8 mouse cellular contexts compared by ENCODE assay signal in genomic region chr3:96629729-96630600, GRCm38 (mm10). TPM values are rescaled to one million over a fixed set of nuclear protein-coding genes. Genes with fewer than 3 reads are reported as not detected.
DNase-seq lines count a peak whose midpoint lies in the region; ATAC-seq and TF ChIP-seq lines count a peak whose summit lies in the region.

Gene Rbm8a (plus strand): TSS chr3:96629933.

- peak; percentile 99 for DNase-seq in CH12.LX (ENCODE audit: extremely low read depth)
- peak; percentile 99 for DNase-seq in c-Kit-positive CD71-positive TER-119-negative erythroid progenitor cells, embryonic 14.5 days (ENCODE audit: low read depth)
- peak; percentile 96 for DNase-seq in forebrain, embryonic 11.5 days (ENCODE audit: low spot score)
- peak; percentile 98 for DNase-seq in kidney, postnatal 36 days
- DNase-seq in telencephalon, adult 2 months (ENCODE audit: low read depth, low spot score), result peak; percentile 99

- TF ChIP-seq POLR2A in CH12.LX (IDR thresholded peaks at IDR 0.05; ENCODE audit: low read depth, low read length), result peak; percentile 93

- in situ Hi-C loops in CH12.LX (cut with MboI; ENCODE audit: low pct_ligation_motif_present, low pct_unique_long_range_greater_than_20kb, low sequenced_read_pairs), result loop anchor here (5.0 kb wide), 1 partner anchor 38 kb away; the partner anchor contains the start of gene Polr3gl

- no peak for TF ChIP-seq CTCF in CH12.LX (conservative IDR thresholded peaks at IDR 0.05 in 1 of 2, IDR thresholded peaks at IDR 0.05 in 1 of 2; ENCODE audit: low read depth in 2 of 2, low read length in 2 of 2)

- peaks cover 15 to 36% of the 10 kb centered on the region in 2 experiments for H3K36me3 ChIP-seq in CH12.LX (replicated peaks in 1 of 2; ENCODE audit: control insufficient read depth in 1 of 2, insufficient read depth in 1 of 2, low read length in 1 of 2)
- no peaks in the 10 kb centered on the region; the same call in 1 of the 2 replicates for H3K36me3 ChIP-seq in forebrain, embryonic 11.5 days (ENCODE audit: control insufficient read depth, insufficient read depth, low read length)
- H3K36me3 ChIP-seq in heart, embryonic 16.5 days (ENCODE audit: control insufficient read depth, insufficient read depth), result peaks cover 10% of the 10 kb centered on the region
- H3K36me3 ChIP-seq in liver, embryonic 15.5 days (replicated peaks), result peaks cover 29% of the 10 kb centered on the region
- peaks cover 32% of the 10 kb centered on the region for H3K36me3 ChIP-seq in neural tube, embryonic 12.5 days

- peaks cover 16% of the 10 kb centered on the region for H3K79me2 ChIP-seq in CH12.LX (replicated peaks; ENCODE audit: control insufficient read depth, extremely low read depth, insufficient read depth, poor library complexity, severe bottlenecking)

- WGBS in forebrain, embryonic 11.5 days, result under 1% methylated on average over 48 of the region's 48 CpGs
- WGBS in heart, embryonic 16.5 days, result under 1% methylated on average over 48 of the region's 48 CpGs
- under 1% methylated on average over 48 of the region's 48 CpGs for WGBS in liver, embryonic 15.5 days (ENCODE audit: insufficient replicate concordance)
- WGBS in neural tube, embryonic 12.5 days, result 1% methylated on average over 48 of the region's 48 CpGs

- H3K27ac ChIP-seq in CH12.LX (ENCODE audit: insufficient read depth, low read depth), result peak within 1 kb of the TSS; percentile 29; the same call in 1 of the 2 replicates
- H3K27ac ChIP-seq in forebrain, embryonic 11.5 days (ENCODE audit: low read depth, low read length), result peak within 1 kb of the TSS; percentile 46
- H3K27ac ChIP-seq in heart, embryonic 16.5 days (ENCODE audit: low read length), result peak within 1 kb of the TSS; percentile 79
- peak within 1 kb of the TSS; percentile 73 for H3K27ac ChIP-seq in liver, embryonic 15.5 days (replicated peaks)
- H3K27ac ChIP-seq in neural tube, embryonic 12.5 days, result no peak within 1 kb of the TSS

- H3K9ac ChIP-seq in CH12.LX (ENCODE audit: insufficient read depth, low read depth), result peak within 1 kb of the TSS; percentile 92
- peak within 1 kb of the TSS; percentile 77 for H3K9ac ChIP-seq in forebrain, embryonic 11.5 days (ENCODE audit: low read length)
- peak within 1 kb of the TSS; percentile 83 for H3K9ac ChIP-seq in heart, embryonic 16.5 days (ENCODE audit: low read length)
- peak within 1 kb of the TSS; percentile 83 for H3K9ac ChIP-seq in liver, embryonic 15.5 days
- peak within 1 kb of the TSS; percentile 79 for H3K9ac ChIP-seq in neural tube, embryonic 12.5 days

- peak; percentile 93 for ATAC-seq in forebrain, embryonic 11.5 days (replicated peaks; ENCODE audit: low FRiP score)
- ATAC-seq in heart, embryonic 16.5 days (replicated peaks; ENCODE audit: extremely low read depth, insufficient read depth, low FRiP score), result peak; percentile 90
- ATAC-seq in liver, embryonic 15.5 days (ENCODE audit: insufficient read depth), result peak; percentile 97
- peak; percentile 95 for ATAC-seq in neural tube, embryonic 12.5 days (ENCODE audit: low FRiP score, low read depth)

- peak within 1 kb of the TSS; percentile 98 for H3K4me2 ChIP-seq in CH12.LX (ENCODE audit: insufficient read depth, low read depth, poor library complexity, severe bottlenecking)
- peak within 1 kb of the TSS; percentile 73 for H3K4me2 ChIP-seq in forebrain, embryonic 11.5 days (ENCODE audit: low read depth, low read length, severe bottlenecking)
- peak within 1 kb of the TSS; percentile 85 for H3K4me2 ChIP-seq in heart, embryonic 16.5 days (ENCODE audit: low read depth, low read length)
- peak within 1 kb of the TSS; percentile 87 for H3K4me2 ChIP-seq in liver, embryonic 15.5 days
- H3K4me2 ChIP-seq in neural tube, embryonic 12.5 days (replicated peaks), result peak within 1 kb of the TSS; percentile 86

- dilution Hi-C loops in CH12.LX (cut with MboI; ENCODE audit: extremely low pct_ligation_motif_present, extremely low pct_unique_long_range_greater_than_20kb, low sequenced_read_pairs), result no loop called here

- H3K4me1 ChIP-seq in CH12.LX (ENCODE audit: control insufficient read depth in 1 of 2, insufficient read depth in 2 of 2), result peaks cover 0 to 26% of the 10 kb centered on the region in 2 experiments; a peak in 2 of 4 replicates
- H3K4me1 ChIP-seq in forebrain, embryonic 11.5 days (replicated peaks; ENCODE audit: control insufficient read depth, insufficient read depth, low read length), result 0 out of 2 replicates have a peak, but pooled peaks cover 2% of the 10 kb centered on the region
- H3K4me1 ChIP-seq in heart, embryonic 16.5 days (ENCODE audit: control insufficient read depth, insufficient read depth, low read length), result peaks cover 18% of the 10 kb centered on the region
- H3K4me1 ChIP-seq in liver, embryonic 15.5 days (replicated peaks), result peaks cover 41% of the 10 kb centered on the region
- H3K4me1 ChIP-seq in neural tube, embryonic 12.5 days, result peaks cover 12% of the 10 kb centered on the region

- no peak; the same call in 1 of the 2 replicates for TF ChIP-seq EP300 in CH12.LX (IDR thresholded peaks at IDR 0.05; ENCODE audit: low read length)

- peak within 1 kb of the TSS; percentile 77 to 88 (median 78) for H3K4me3 ChIP-seq in CH12.LX (replicated peaks in 1 of 3; ENCODE audit: low read depth in 2 of 3, low read length in 2 of 3, poor library complexity in 1 of 3)
- H3K4me3 ChIP-seq in forebrain, embryonic 11.5 days (ENCODE audit: low read depth, low read length), result peak within 1 kb of the TSS; percentile 71
- H3K4me3 ChIP-seq in heart, embryonic 16.5 days (ENCODE audit: low read length), result peak within 1 kb of the TSS; percentile 62
- H3K4me3 ChIP-seq in liver, embryonic 15.5 days (replicated peaks), result peak within 1 kb of the TSS; percentile 84
- H3K4me3 ChIP-seq in neural tube, embryonic 12.5 days, result peak within 1 kb of the TSS; percentile 64

- H3K27me3 ChIP-seq in CH12.LX (replicated peaks), result no peaks in the 10 kb centered on the region
- H3K27me3 ChIP-seq in forebrain, embryonic 11.5 days (ENCODE audit: control insufficient read depth, insufficient read depth, low read length), result no peaks in the 10 kb centered on the region
- H3K27me3 ChIP-seq in heart, embryonic 16.5 days (ENCODE audit: control insufficient read depth, insufficient read depth, low read length), result no peaks in the 10 kb centered on the region
- H3K27me3 ChIP-seq in liver, embryonic 15.5 days, result no peaks in the 10 kb centered on the region
- H3K27me3 ChIP-seq in neural tube, embryonic 12.5 days (replicated peaks), result no peaks in the 10 kb centered on the region

- no peaks in the 10 kb centered on the region for H3K9me3 ChIP-seq in CH12.LX (replicated peaks; ENCODE audit: low read length)
- no peaks in the 10 kb centered on the region for H3K9me3 ChIP-seq in forebrain, embryonic 11.5 days (ENCODE audit: control insufficient read depth, low read length)
- H3K9me3 ChIP-seq in heart, embryonic 16.5 days (replicated peaks; ENCODE audit: control insufficient read depth, low read length), result no peaks in the 10 kb centered on the region
- H3K9me3 ChIP-seq in liver, embryonic 15.5 days (replicated peaks), result no peaks in the 10 kb centered on the region
- no peaks in the 10 kb centered on the region for H3K9me3 ChIP-seq in neural tube, embryonic 12.5 days

- no peak for TF ChIP-seq RAD21 in CH12.LX (IDR thresholded peaks at IDR 0.05; ENCODE audit: low read depth, low read length)

TF ChIP-seq in CH12.LX, 34 proteins besides CTCF, POLR2A, EP300 and RAD21 (continues in another document):
- no peak for TF ChIP-seq JUND (conservative IDR thresholded peaks at IDR 0.05; ENCODE audit: low read depth, low read length)
- TF ChIP-seq MAZ (IDR thresholded peaks at IDR 0.05; ENCODE audit: low read depth, low read length), result no peak
- TF ChIP-seq ETS1 (conservative IDR thresholded peaks at IDR 0.05; ENCODE audit: low read depth, low read length), result peak; percentile 31; the same call in 1 of the 2 replicates
- peak; percentile 94 for TF ChIP-seq SIN3A (IDR thresholded peaks at IDR 0.05; ENCODE audit: low read length)
- peak; percentile 96 for TF ChIP-seq TCF12 (IDR thresholded peaks at IDR 0.05; ENCODE audit: low read depth, low read length)
- TF ChIP-seq USF1 (IDR thresholded peaks at IDR 0.05; ENCODE audit: low read depth, low read length), result no peak
- no peak for TF ChIP-seq MAFK (IDR thresholded peaks at IDR 0.05; ENCODE audit: insufficient replicate concordance, low read length)
- peak; percentile 11; the same call in 1 of the 2 replicates for TF ChIP-seq GABPA (IDR thresholded peaks at IDR 0.05; ENCODE audit: insufficient replicate concordance, low read depth, low read length)
- TF ChIP-seq POLR2AphosphoS2 (IDR thresholded peaks at IDR 0.05; ENCODE audit: low read depth, low read length), result peak; percentile 89
- peak; percentile 90 for TF ChIP-seq ZMIZ1 (IDR thresholded peaks at IDR 0.05; ENCODE audit: low read depth, low read length)
- peak; percentile 93 for TF ChIP-seq HCFC1 (IDR thresholded peaks at IDR 0.05; ENCODE audit: low read depth, low read length)
- TF ChIP-seq E2F4 (IDR thresholded peaks at IDR 0.05; ENCODE audit: insufficient replicate concordance, low read depth, low read length), result peak; percentile 91; the same call in 1 of the 2 replicates
- TF ChIP-seq UBTF (IDR thresholded peaks at IDR 0.05; ENCODE audit: low read depth, low read length), result no peak
- TF ChIP-seq NRF1 (IDR thresholded peaks at IDR 0.05; ENCODE audit: low read depth, low read length), result peak; percentile 66
- TF ChIP-seq ZNF384 (IDR thresholded peaks at IDR 0.05; ENCODE audit: low read depth, low read length), result no peak
- peak; percentile 58; the same call in 1 of the 2 replicates for TF ChIP-seq IRF4 (IDR thresholded peaks at IDR 0.05; ENCODE audit: low read depth, low read length)
- TF ChIP-seq JUN (IDR thresholded peaks at IDR 0.05; ENCODE audit: insufficient read depth, low read depth, low read length), result no peak
- no peak for TF ChIP-seq SMC3 (IDR thresholded peaks at IDR 0.05; ENCODE audit: low read depth, low read length)
- TF ChIP-seq NELFE (IDR thresholded peaks at IDR 0.05; ENCODE audit: low read depth, low read length), result peak; percentile 94
- no peak for TF ChIP-seq BHLHE40 (IDR thresholded peaks at IDR 0.05; ENCODE audit: low read depth, low read length)
- TF ChIP-seq MXI1 (IDR thresholded peaks at IDR 0.05; ENCODE audit: low read depth, low read length), result peak; percentile 82
- no peak for TF ChIP-seq RCOR1 (conservative IDR thresholded peaks at IDR 0.05; ENCODE audit: low read depth, low read length)

RNA-seq across cellular contexts. Expression of gene Rbm8a, which starts in this region (rescaled TPM):
- total RNA-seq in CH12.LX (2012; rRNA removed) (80.3 and 114 TPM in 2 replicates), CH12.LX (2014; rRNA removed) (50.2 and 59.7 TPM in 2 replicates)
- polyA plus RNA-seq in CH12.LX (2012; ENCODE audit: insufficient read length, low read depth), result 187 and 377 TPM in 2 replicates
- 198 and 199 TPM in 2 replicates for polyA plus RNA-seq in forebrain, embryonic 11.5 days (2014; fragmentation: Nextera tagmentation; extraction: Ambion mirVana)
- polyA plus RNA-seq in heart, embryonic 16.5 days (2015; fragmentation: Nextera tagmentation; extraction: Ambion mirVana), result 83.8 and 86.4 TPM in 2 replicates
- polyA plus RNA-seq in liver, embryonic 15.5 days (2015; fragmentation: Nextera tagmentation; extraction: Ambion mirVana), result 50.9 and 51.1 TPM in 2 replicates
- polyA plus RNA-seq in neural tube, embryonic 12.5 days (2016; fragmentation: Nextera tagmentation; extraction: Ambion mirVana), result 146 and 147 TPM in 2 replicates
